Mouse (Mus musculus): ENCODE measurements around the gene Khsrp. TPM values are rescaled to one million over a fixed set of nuclear protein-coding genes. Genes with fewer than 3 reads are reported as not detected.

Gene Khsrp
- polyA plus RNA-seq (2012; rRNA removed), result 75.8 and 80.7 TPM in 2 replicates

GRCm38 (mm10) chr17:57030931-57031660 lies at the start of gene Khsrp:
TSS of gene Khsrp (minus strand) at chr17:57031522.
- H3K4me3 ChIP-seq (replicated peaks; ENCODE audit: extremely low read depth, low read depth, low read length), result peak within 1 kb of the TSS; percentile 62
- TF ChIP-seq POLR2A (IDR thresholded peaks at IDR 0.05; ENCODE audit: borderline replicate concordance, extremely low read depth, low read depth, low read length), result peak; percentile 58; the same call in 1 of the 2 replicates
- TF ChIP-seq CTCF (IDR thresholded peaks at IDR 0.05; ENCODE audit: insufficient read depth, low read length), result no peak
- H3K4me1 ChIP-seq (ENCODE audit: control insufficient read depth, insufficient read depth, low read length), result peaks cover 9% of the 10 kb centered on the region; the same call in 1 of the 2 replicates
- WGBS, result under 1% methylated on average over 97 of the region's 99 CpGs
- DNase-seq, result no peak

- no peaks in the 10 kb centered on the region for H3K4me1 ChIP-seq (ENCODE audit: control insufficient read depth, insufficient read depth, low read length)
- WGBS, result 60% methylated on average over 3 of the region's 3 CpGs
- no peak for TF ChIP-seq POLR2A (IDR thresholded peaks at IDR 0.05; ENCODE audit: borderline replicate concordance, extremely low read depth, low read depth, low read length)
- TF ChIP-seq CTCF (IDR thresholded peaks at IDR 0.05; ENCODE audit: insufficient read depth, low read length), result no peak
- no peak overlapping the region for H3K4me3 ChIP-seq (replicated peaks; ENCODE audit: extremely low read depth, low read depth, low read length)
- no peak for DNase-seq
Observed at GRCm38 (mm10) chr17:57079919-57080318, 48.6 kb upstream of the Khsrp start.

DNA sequence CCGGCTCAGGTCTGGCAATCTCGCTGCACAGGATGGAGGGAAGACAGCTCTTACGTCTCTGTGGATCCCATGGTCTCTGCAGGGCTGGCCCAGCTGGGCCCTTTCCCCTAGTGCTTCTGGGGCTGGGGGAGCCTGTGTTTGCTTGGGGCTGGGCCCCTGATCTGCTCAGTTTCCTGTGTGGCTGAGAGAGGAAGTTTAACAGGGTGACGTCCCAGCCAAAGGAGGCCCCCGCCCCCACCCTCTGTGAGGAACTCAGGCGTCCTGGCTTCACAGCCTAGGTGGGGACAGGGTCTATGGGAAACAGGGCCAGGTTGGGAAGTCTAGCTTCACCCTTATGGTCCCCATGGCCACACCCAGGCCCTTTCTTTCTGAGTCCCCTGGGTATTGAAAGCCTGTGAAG lies 47.0 kb upstream of the Khsrp start, which contains the start of gene Dennd1c:
Gene Dennd1c, minus strand, starts transcription at position 179 of the 400 bp plus-strand sequence.
- DNase-seq, result no peak
- TF ChIP-seq CTCF (IDR thresholded peaks at IDR 0.05; ENCODE audit: insufficient read depth, low read length) (no peak), POLR2A (IDR thresholded peaks at IDR 0.05; ENCODE audit: borderline replicate concordance, extremely low read depth, low read depth, low read length) (peak; percentile 42; the same call in 1 of the 2 replicates)

GRCm38 (mm10) chr17:57076916-57077315 lies 45.6 kb upstream of the Khsrp start:
- 50% methylated on average over 3 of the region's 3 CpGs for WGBS

More for the DNA sequence above, 47.0 kb upstream of the Khsrp start, which contains the start of gene Dennd1c:
- WGBS, result 25% methylated on average over 6 of the region's 6 CpGs
- peak within 1 kb of the TSS; percentile 50 for H3K4me3 ChIP-seq (replicated peaks; ENCODE audit: extremely low read depth, low read depth, low read length)
- no peaks in the 10 kb centered on the region for H3K4me1 ChIP-seq (ENCODE audit: control insufficient read depth, insufficient read depth, low read length)

DNA sequence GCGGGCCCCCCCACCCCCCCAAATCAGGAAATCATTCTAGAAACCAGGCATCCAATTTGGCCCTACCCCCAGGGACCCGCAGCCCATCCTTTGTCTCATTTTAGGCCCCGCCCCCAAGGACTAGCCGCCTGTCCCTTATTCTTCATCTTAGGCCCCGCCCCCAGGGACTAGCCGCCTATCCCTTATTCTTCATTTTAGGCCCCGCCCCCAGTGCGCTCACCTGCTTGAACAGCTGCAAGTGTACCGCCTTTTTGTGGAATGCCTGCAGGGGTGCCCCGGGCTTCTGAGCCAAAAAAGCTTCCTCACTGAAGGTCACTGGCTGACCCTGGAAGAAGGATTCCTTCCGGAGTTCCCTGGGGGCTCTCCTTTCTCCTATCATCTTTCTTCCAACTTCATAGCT lies 39.4 kb upstream of the Khsrp start:
- peak; percentile 33 for DNase-seq
- 18% methylated on average over 11 of the region's 11 CpGs for WGBS
- H3K4me1 ChIP-seq (ENCODE audit: control insufficient read depth, insufficient read depth, low read length), result no peaks in the 10 kb centered on the region
- H3K4me3 ChIP-seq (replicated peaks; ENCODE audit: extremely low read depth, low read depth, low read length), result no peak overlapping the region
- TF ChIP-seq CTCF (IDR thresholded peaks at IDR 0.05; ENCODE audit: insufficient read depth, low read length) (no peak), POLR2A (IDR thresholded peaks at IDR 0.05; ENCODE audit: borderline replicate concordance, extremely low read depth, low read depth, low read length) (no peak)

More at GRCm38 (mm10) chr17:57076916-57077315, 45.6 kb upstream of the Khsrp start:
- no peaks in the 10 kb centered on the region for H3K4me1 ChIP-seq (ENCODE audit: control insufficient read depth, insufficient read depth, low read length)
- no peak overlapping the region for H3K4me3 ChIP-seq (replicated peaks; ENCODE audit: extremely low read depth, low read depth, low read length)
- no peak for DNase-seq
- no peak for TF ChIP-seq POLR2A (IDR thresholded peaks at IDR 0.05; ENCODE audit: borderline replicate concordance, extremely low read depth, low read depth, low read length)
- no peak for TF ChIP-seq CTCF (IDR thresholded peaks at IDR 0.05; ENCODE audit: insufficient read depth, low read length)

GRCm38 (mm10) chr17:57070272-57070671 lies 39.0 kb upstream of the Khsrp start:
- WGBS, result 21% methylated on average over 9 of the region's 9 CpGs
- no peak for DNase-seq
- H3K4me3 ChIP-seq (replicated peaks; ENCODE audit: extremely low read depth, low read depth, low read length), result no peak overlapping the region
- no peaks in the 10 kb centered on the region for H3K4me1 ChIP-seq (ENCODE audit: control insufficient read depth, insufficient read depth, low read length)
- TF ChIP-seq POLR2A (IDR thresholded peaks at IDR 0.05; ENCODE audit: borderline replicate concordance, extremely low read depth, low read depth, low read length), result no peak
- TF ChIP-seq CTCF (IDR thresholded peaks at IDR 0.05; ENCODE audit: insufficient read depth, low read length), result no peak

- Histone ChIP-seq H3K4me1 (ENCODE audit: control insufficient read depth, insufficient read depth, low read length) (no peaks in the 10 kb centered on the region), H3K4me3 (replicated peaks; ENCODE audit: extremely low read depth, low read depth, low read length) (no peak overlapping the region)
- no peak for DNase-seq
- WGBS, result 53% methylated on average over 5 of the region's 5 CpGs
- no peak for TF ChIP-seq POLR2A (IDR thresholded peaks at IDR 0.05; ENCODE audit: borderline replicate concordance, extremely low read depth, low read depth, low read length)
- no peak for TF ChIP-seq CTCF (IDR thresholded peaks at IDR 0.05; ENCODE audit: insufficient read depth, low read length)
Observed at GRCm38 (mm10) chr17:57066908-57067307, 35.6 kb upstream of the Khsrp start.

- TF ChIP-seq CTCF (IDR thresholded peaks at IDR 0.05; ENCODE audit: insufficient read depth, low read length) (no peak), POLR2A (IDR thresholded peaks at IDR 0.05; ENCODE audit: borderline replicate concordance, extremely low read depth, low read depth, low read length) (no peak)
- Histone ChIP-seq H3K4me1 (ENCODE audit: control insufficient read depth, insufficient read depth, low read length) (peaks cover 4% of the 10 kb centered on the region), H3K4me3 (replicated peaks; ENCODE audit: extremely low read depth, low read depth, low read length) (peak overlapping the region; percentile 30)
- peak; percentile 45 for DNase-seq
- 21% methylated on average over 8 of the region's 8 CpGs for WGBS
Observed at GRCm38 (mm10) chr17:57063031-57063430, 31.7 kb upstream of the Khsrp start.

GRCm38 (mm10) chr17:57062548-57062947 lies 31.2 kb upstream of the Khsrp start:
- DNase-seq, result no peak
- H3K4me1 ChIP-seq (ENCODE audit: control insufficient read depth, insufficient read depth, low read length), result peaks cover 4% of the 10 kb centered on the region
- 3% methylated on average over 22 of the region's 22 CpGs for WGBS
- no peak for TF ChIP-seq POLR2A (IDR thresholded peaks at IDR 0.05; ENCODE audit: borderline replicate concordance, extremely low read depth, low read depth, low read length)
- no peak for TF ChIP-seq CTCF (IDR thresholded peaks at IDR 0.05; ENCODE audit: insufficient read depth, low read length)
- peak overlapping the region; percentile 73 for H3K4me3 ChIP-seq (replicated peaks; ENCODE audit: extremely low read depth, low read depth, low read length)

All from lung, adult 2 months (tissue).